Mouse (Mus musculus) CH12.LX (cell line): ENCODE results near the gene Pip5k1b. TPM values are rescaled to one million over a fixed set of nuclear protein-coding genes. Genes with fewer than 3 reads are reported as not detected.

Experiments used
- DNase-seq: peaks from one replicate; pipeline ENCODE4 v3.0.0-alpha.2; 2013; ENCODE audit errors: extremely low read depth
- H3K27ac ChIP-seq: 2 replicates; pipeline ENCODE4 v1.5.1; 2012; ENCODE audit warnings: low read depth, mild to moderate bottlenecking, control low read depth, moderate library complexity; ENCODE audit not compliant: insufficient read depth
- H3K27me3 ChIP-seq: replicated peaks from 2 replicates; pipeline ENCODE3; 2012; ENCODE audit warnings: inconsistent platforms
- H3K36me3 ChIP-seq, 2 experiments: replicated peaks in 1 of 2; 2 replicates each; pipeline versions ENCODE3 to v1.6.1; 2012; ENCODE audit warnings: inconsistent platforms in 1 of 2, low read length in 1 of 2, mild to moderate bottlenecking in 1 of 2, mixed read lengths in 1 of 2, moderate library complexity in 1 of 2; ENCODE audit not compliant: control insufficient read depth in 1 of 2, insufficient read depth in 1 of 2
- H3K4me1 ChIP-seq, 2 experiments: 2 replicates each; pipeline ENCODE4 v1.6.1; 2012; ENCODE audit warnings: inconsistent platforms in 1 of 2, moderate library complexity in 1 of 2; ENCODE audit not compliant: insufficient read depth in 2 of 2, control insufficient read depth in 1 of 2
- H3K4me2 ChIP-seq: 2 replicates; pipeline ENCODE4 v1.6.1; 2012; ENCODE audit warnings: low read depth, mild to moderate bottlenecking, control low read depth; ENCODE audit not compliant: poor library complexity, insufficient read depth, severe bottlenecking
- H3K4me3 ChIP-seq, 3 experiments: fragments of 150-350 bp in 1 of 3; sonication (generic) in 1 of 3; replicated peaks in 1 of 3; 2 replicates each; pipeline versions ENCODE3 to v1.5.1; 2011 to 2012; ENCODE audit warnings: low read depth in 2 of 3, low read length in 2 of 3, mild to moderate bottlenecking in 2 of 3, moderate library complexity in 2 of 3, control low read depth in 1 of 3, improper control_type of control experiment in 1 of 3, inconsistent platforms in 1 of 3, mixed read lengths in 1 of 3; ENCODE audit not compliant: poor library complexity in 1 of 3
- H3K79me2 ChIP-seq: replicated peaks from 2 replicates; pipeline ENCODE4 v1.6.1; 2012; ENCODE audit warnings: mild to moderate bottlenecking, moderate library complexity; ENCODE audit not compliant: control insufficient read depth, poor library complexity, insufficient read depth, severe bottlenecking; ENCODE audit errors: extremely low read depth
- H3K9ac ChIP-seq: 2 replicates; pipeline ENCODE4 v1.6.1; 2012; ENCODE audit warnings: low read depth, mild to moderate bottlenecking, control low read depth, moderate library complexity; ENCODE audit not compliant: insufficient read depth
- H3K9me3 ChIP-seq: replicated peaks from 2 replicates; pipeline ENCODE3; 2012; ENCODE audit warnings: low read length, inconsistent platforms, mixed read lengths
- BHLHE40 ChIP-seq: IDR thresholded peaks from 2 replicates; pipeline ENCODE4 v1.6.1; 2011; ENCODE audit warnings: mild to moderate bottlenecking, low read depth, low read length, improper control_type of control experiment
- ELF1 ChIP-seq: IDR thresholded peaks from 2 replicates; pipeline ENCODE4 v1.6.1; 2014; ENCODE audit warnings: low read depth, mild to moderate bottlenecking, inconsistent platforms, low read length, improper control_type of control experiment
- EP300 ChIP-seq: IDR thresholded peaks from 2 replicates; pipeline ENCODE4 v1.6.1; 2011; ENCODE audit warnings: low read length, improper control_type of control experiment
- ETS1 ChIP-seq: conservative IDR thresholded peaks from 2 replicates; pipeline ENCODE4 v1.6.1; 2012; ENCODE audit warnings: low read depth, mild to moderate bottlenecking, inconsistent platforms, low read length, improper control_type of control experiment, moderate library complexity
- HCFC1 ChIP-seq: IDR thresholded peaks from 2 replicates; pipeline ENCODE4 v1.6.1; 2012; ENCODE audit warnings: low read depth, mild to moderate bottlenecking, inconsistent platforms, low read length, improper control_type of control experiment
- JUND ChIP-seq: conservative IDR thresholded peaks from 2 replicates; pipeline ENCODE4 v1.6.1; 2011; ENCODE audit warnings: low read depth, low read length, improper control_type of control experiment
- MAFK ChIP-seq: IDR thresholded peaks from 2 replicates; pipeline ENCODE4 v1.6.1; 2011; ENCODE audit warnings: low read length, improper control_type of control experiment; ENCODE audit not compliant: insufficient replicate concordance
- MAX ChIP-seq: IDR thresholded peaks from 2 replicates; pipeline ENCODE4 v1.6.1; 2011; ENCODE audit warnings: low read length, improper control_type of control experiment
- MAZ ChIP-seq: IDR thresholded peaks from 2 replicates; pipeline ENCODE4 v1.6.1; 2012; ENCODE audit warnings: low read depth, mild to moderate bottlenecking, inconsistent platforms, low read length, improper control_type of control experiment, moderate library complexity
- MEF2A ChIP-seq: IDR thresholded peaks from 2 replicates; pipeline ENCODE4 v1.6.1; 2014; ENCODE audit warnings: low read depth, mild to moderate bottlenecking, inconsistent platforms, low read length, improper control_type of control experiment, borderline replicate concordance
- MXI1 ChIP-seq: IDR thresholded peaks from 2 replicates; pipeline ENCODE4 v1.6.1; 2011; ENCODE audit warnings: mild to moderate bottlenecking, low read depth, low read length, improper control_type of control experiment
- MYC ChIP-seq: IDR thresholded peaks from 2 replicates; pipeline ENCODE4 v1.6.1; 2011; ENCODE audit warnings: low read depth, mild to moderate bottlenecking, improper control_type of control experiment, low read length
- NELFE ChIP-seq: IDR thresholded peaks from 2 replicates; pipeline ENCODE4 v1.6.1; 2011; ENCODE audit warnings: low read depth, low read length, improper control_type of control experiment
- PAX5 ChIP-seq: IDR thresholded peaks from 2 replicates; pipeline ENCODE4 v1.6.1; 2012; ENCODE audit warnings: low read length, inconsistent platforms, mixed read lengths
- POLR2A ChIP-seq: IDR thresholded peaks from 2 replicates; pipeline ENCODE4 v1.6.1; 2011; ENCODE audit warnings: low read depth, mild to moderate bottlenecking, improper control_type of control experiment, low read length
- RAD21 ChIP-seq: IDR thresholded peaks from 2 replicates; pipeline ENCODE4 v1.6.1; 2011; ENCODE audit warnings: low read depth, mild to moderate bottlenecking, low read length, improper control_type of control experiment, moderate library complexity
- RCOR1 ChIP-seq: conservative IDR thresholded peaks from 2 replicates; pipeline ENCODE4 v1.6.1; 2012; ENCODE audit warnings: low read depth, mild to moderate bottlenecking, inconsistent platforms, low read length, improper control_type of control experiment
- SIN3A ChIP-seq: IDR thresholded peaks from 2 replicates; pipeline ENCODE4 v1.6.1; 2012; ENCODE audit warnings: low read length, improper control_type of control experiment, inconsistent platforms
- TBP ChIP-seq: conservative IDR thresholded peaks from 2 replicates; pipeline ENCODE4 v1.6.1; 2011; ENCODE audit warnings: low read depth, low read length, improper control_type of control experiment
- TCF12 ChIP-seq: IDR thresholded peaks from 2 replicates; pipeline ENCODE4 v1.6.1; 2014; ENCODE audit warnings: low read depth, mild to moderate bottlenecking, inconsistent platforms, low read length, improper control_type of control experiment
- USF1 ChIP-seq: IDR thresholded peaks from 2 replicates; pipeline ENCODE4 v1.6.1; 2014; ENCODE audit warnings: low read depth, mild to moderate bottlenecking, inconsistent platforms, low read length, improper control_type of control experiment
- ZC3H11A ChIP-seq: IDR thresholded peaks from 2 replicates; pipeline ENCODE4 v1.6.1; 2012; ENCODE audit warnings: low read depth, mild to moderate bottlenecking, inconsistent platforms, low read length, improper control_type of control experiment
- ZKSCAN1 ChIP-seq: IDR thresholded peaks from 2 replicates; pipeline ENCODE4 v1.6.1; 2012; ENCODE audit warnings: low read depth, inconsistent platforms, low read length, improper control_type of control experiment, borderline replicate concordance
- ZMIZ1 ChIP-seq: IDR thresholded peaks from 2 replicates; pipeline ENCODE4 v1.6.1; 2012; ENCODE audit warnings: low read depth, mild to moderate bottlenecking, inconsistent platforms, low read length, improper control_type of control experiment
- dilution Hi-C: fragments of 300-500 bp; cut with MboI; formaldehyde crosslinking; loops from 2 replicates; pipeline ENCODE4 v1.14.3; 2020; ENCODE audit warnings: low sequenced_read_pairs; ENCODE audit not compliant: extremely low pct_unique_long_range_greater_than_20kb, extremely low pct_ligation_motif_present
- in situ Hi-C: fragments of 300-500 bp; cut with MboI; formaldehyde crosslinking; loops from 3 replicates; pipeline ENCODE4 v1.14.3; 2019; ENCODE audit warnings: low sequenced_read_pairs, low pct_ligation_motif_present, low pct_unique_long_range_greater_than_20kb, mixed read lengths
- polyA plus RNA-seq: library from polyadenylated mRNA; unstranded; fragments of >175 nt; gene quantifications from 2 replicates; pipeline ENCODE4 v1.2.1, GENCODE M21; 2012; ENCODE audit warnings: low read depth; ENCODE audit not compliant: insufficient read length
- total RNA-seq, 2 experiments: library from RNA; depleted of rRNA; stranded (reverse); fragments of 300-350 nt in 1 of 2; fragments of >200 nt in 1 of 2; gene quantifications; 2 replicates each; pipeline ENCODE4 v1.2.3; 2012 to 2014

The Pip5k1b gene
- total and polyA plus RNA-seq, 3 experiments: 1.7 to 2.9 (median 2.0) TPM

DNA sequence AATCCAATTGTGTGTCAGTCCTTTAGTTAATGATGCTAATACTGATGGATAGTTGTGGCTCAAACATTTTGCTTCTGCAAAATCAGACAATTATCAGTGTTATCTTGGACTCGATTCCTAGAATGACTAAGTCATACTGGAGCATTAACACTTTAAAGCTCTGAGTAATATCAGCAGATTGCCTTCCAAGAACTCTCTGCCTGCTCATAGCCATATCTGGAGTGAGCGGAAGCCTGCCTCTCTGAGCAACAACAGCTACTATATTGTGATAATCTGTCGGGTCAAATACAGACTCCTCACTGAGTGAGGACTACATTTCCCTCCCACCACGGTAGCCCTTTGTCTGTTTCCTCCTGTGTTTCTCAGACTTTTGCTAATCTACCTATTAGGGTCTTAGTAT is 116.0 kb downstream of the Pip5k1b start:
- H3K9ac ChIP-seq: no peak overlapping the region
- no peaks in the 10 kb centered on the region for H3K79me2 ChIP-seq
- H3K9me3 ChIP-seq: peaks cover 6% of the 10 kb centered on the region
- no peak overlapping the region for H3K4me3 ChIP-seq
- no peak overlapping the region for H3K4me2 ChIP-seq
- TF ChIP-seq MEF2A: no peak
- TF ChIP-seq ETS1: no peak
- TF ChIP-seq PAX5: no peak
- no peak for TF ChIP-seq TCF12
- no peak for TF ChIP-seq MXI1
- TF ChIP-seq ZKSCAN1: no peak
- no peak for TF ChIP-seq JUND
- no peak for TF ChIP-seq ZC3H11A
- TF ChIP-seq ELF1: no peak
- no peak for TF ChIP-seq EP300
- no peak for TF ChIP-seq ZMIZ1
- TF ChIP-seq MAFK: no peak
- TF ChIP-seq MYC: no peak
- TF ChIP-seq POLR2A: no peak
- H3K27me3 ChIP-seq: no peaks in the 10 kb centered on the region
- no peak for DNase-seq
- peaks cover 5 to 17% of the 10 kb centered on the region in 2 experiments; a peak in 2 of 4 replicates for H3K4me1 ChIP-seq
- dilution Hi-C loops (no loop called here), in situ Hi-C loops (no loop called here)
- H3K27ac ChIP-seq: no peak overlapping the region
- H3K36me3 ChIP-seq: no peaks in the 10 kb centered on the region

- Histone ChIP-seq H3K27ac (no peak overlapping the region), H3K27me3 (no peaks in the 10 kb centered on the region), H3K79me2 (no peaks in the 10 kb centered on the region), H3K9ac (no peak overlapping the region), H3K4me2 (no peak overlapping the region), H3K9me3 (no peaks in the 10 kb centered on the region), H3K36me3 (no peaks in the 10 kb centered on the region), H3K4me1 (peaks cover 12 to 30% of the 10 kb centered on the region in 2 experiments), H3K4me3 (no peak overlapping the region)
- in situ Hi-C loops (no loop called here), dilution Hi-C loops (no loop called here)
- no peak for DNase-seq
- TF ChIP-seq RAD21 (no peak), TBP (no peak), EP300 (no peak), MAZ (no peak), ZMIZ1 (no peak), SIN3A (no peak), MAX (no peak), ETS1 (no peak), RCOR1 (no peak), USF1 (no peak), HCFC1 (no peak), ELF1 (no peak), NELFE (no peak), BHLHE40 (no peak)
These were observed 121.4 kb downstream of the Pip5k1b start for GRCm38 (mm10) chr19:24434291-24434690.
